Comparison of ENCODE assay signal across 9 mouse cellular contexts in genomic region chr12:113222748-113223147, GRCm38 (mm10). TPM values are rescaled to one million over a fixed set of nuclear protein-coding genes. Genes with fewer than 3 reads are reported as not detected.
DNase-seq lines count a peak whose midpoint lies in the region; ATAC-seq lines count a peak whose summit lies in the region.
"Had no signal": no experiment of that assay in that cellular context is flagged by ENCODE, and none has a peak within 500 bp of the region (broad histone marks: within the 10 kb centered on the region; RNA-seq: fewer than 3 reads in every experiment).

No protein-coding gene starts in this region.

- peak; percentile 92 to 93 for DNase-seq in B cell, adult 2 months
- DNase-seq in MEL-GATA-1-ER (ENCODE audit: extremely low read depth, low read depth), result peak; percentile 59
- peak; percentile 22 to 42 for DNase-seq in layer of hippocampus, adult 8-10 months (ENCODE audit: low spot score in 2 of 2)
- DNase-seq in lung, postnatal 10 days, result peak; percentile 68
- DNase-seq in retina, embryonic 14.5 days (ENCODE audit: low spot score), result peak; percentile 79
- no peak for DNase-seq in c-Kit-positive CD71-positive TER-119-positive erythroid progenitor cells, embryonic 14.5 days (ENCODE audit: low spot score)

- peak; percentile 47 for ATAC-seq in erythroblast, adult 5-6 weeks (replicated peaks; ENCODE audit: low FRiP score, poor library complexity, severe bottlenecking)
- ATAC-seq in hematopoietic stem cell, adult 5-6 weeks (replicated peaks in 1 of 2; ENCODE audit: insufficient read depth in 1 of 2, low FRiP score in 2 of 2, low TSS enrichment in 1 of 2, low read depth in 1 of 2, poor library complexity in 2 of 2, severe bottlenecking in 2 of 2), result peak; percentile 34 to 44; a peak in 3 of 4 replicates

RNA-seq across cellular contexts. Expression of gene Tmem121, which starts 37.0 kb away (rescaled TPM):
- not detected in 2 replicates for total RNA-seq in erythroblast, adult 5-6 weeks (2015; ENCODE audit: low replicate concordance)
- total RNA-seq in erythroblast, adult 5-6 weeks (2017; ENCODE audit: low replicate concordance), result 1.0 TPM in 1 of 2 replicates, not detected in the other
- 2.3 and 2.4 TPM in 2 replicates for total RNA-seq in hematopoietic stem cell, adult 5-6 weeks (2017)
- 10 to 100 TPM; 17.9 to 23.1 (median 19.9) TPM for total RNA-seq in layer of hippocampus, adult 8-10 months (2022)
- total RNA-seq: gastrocnemius, adult 8-10 months had no signal
